Mouse (Mus musculus): ENCODE measurements around the gene Mysm1.

Gene Mysm1

GRCm38 (mm10) chr4:94979500-94979915 is 608 bp upstream of the Mysm1 start:
- in situ Hi-C loops (cut with MboI; ENCODE audit: unreplicated experiment in 2 of 2) = no loop called here

GRCm38 (mm10) chr4:94973321-94973720 is 5.6 kb downstream of the Mysm1 start:
- in situ Hi-C loops (cut with MboI; ENCODE audit: unreplicated experiment in 2 of 2) = no loop called here

- in situ Hi-C loops (cut with MboI; ENCODE audit: unreplicated experiment in 2 of 2) = no loop called here
These were observed 26.1 kb downstream of the Mysm1 start for GRCm38 (mm10) chr4:94952773-94953172.

GRCm38 (mm10) chr4:94941221-94941855 is 37.6 kb downstream of the Mysm1 start:
- in situ Hi-C loops (cut with MboI; ENCODE audit: unreplicated experiment in 2 of 2) = no loop called here

GRCm38 (mm10) chr4:94928743-94929142 is 50.2 kb downstream of the Mysm1 start, which contains the start of gene Eqtn:
Gene Eqtn (minus strand): TSS chr4:94928843.
- in situ Hi-C loops (cut with MboI; ENCODE audit: unreplicated experiment in 2 of 2) = no loop called here

- in situ Hi-C loops (cut with MboI; ENCODE audit: unreplicated experiment in 2 of 2) = loop anchor here (5.0 kb wide), 1 partner anchor 234 kb away; no protein-coding TSS in a partner anchor
These were observed 77.1 kb downstream of the Mysm1 start for GRCm38 (mm10) chr4:94901780-94902179.

GRCm38 (mm10) chr4:94900744-94901143 is 78.2 kb downstream of the Mysm1 start:
- in situ Hi-C loops (cut with MboI; ENCODE audit: unreplicated experiment in 2 of 2) = loop anchor here (5.0 kb wide), 1 partner anchor 233 kb away; no protein-coding TSS in a partner anchor
